Mouse (Mus musculus) stomach, postnatal 0 days (tissue): ENCODE data around the gene Tubd1. TPM values are rescaled to one million over a fixed set of nuclear protein-coding genes. Genes with fewer than 3 reads are reported as not detected.

ENCODE experiments used
- ATAC-seq: fragments of 200-750 bp; cut with Nextera tagmentation; 2 replicates; pipeline ENCODE4 v1.8.0; 2017; ENCODE audit not compliant: low FRiP score, low TSS enrichment
- DNase-seq: peaks from one replicate; pipeline ENCODE4 v3.0.0-alpha.2; 2016; ENCODE audit warnings: low spot score
- H3K27ac ChIP-seq: fragments of 300-500 bp; sonication (generic); replicated peaks from 2 replicates; pipeline ENCODE4 v1.5.1; 2014; ENCODE audit warnings: mild to moderate bottlenecking, control low read depth
- H3K27me3 ChIP-seq: fragments of 300-500 bp; sonication (generic); 2 replicates; pipeline ENCODE4 v1.6.1; 2014; ENCODE audit warnings: low read length; ENCODE audit not compliant: control insufficient read depth, insufficient read depth
- H3K36me3 ChIP-seq: fragments of 300-500 bp; sonication (generic); 2 replicates; pipeline ENCODE4 v1.6.1; 2014; ENCODE audit warnings: low read length, mixed read lengths; ENCODE audit not compliant: control insufficient read depth, insufficient read depth
- H3K4me1 ChIP-seq: fragments of 300-500 bp; sonication (generic); replicated peaks from 2 replicates; pipeline ENCODE4 v1.6.1; 2014; ENCODE audit warnings: antibody characterized with exemption; ENCODE audit not compliant: control insufficient read depth, insufficient read depth
- H3K4me2 ChIP-seq: fragments of 300-500 bp; sonication (generic); replicated peaks from 2 replicates; pipeline ENCODE4 v1.6.1; 2014; ENCODE audit warnings: low read depth, mild to moderate bottlenecking, control low read depth, moderate library complexity
- H3K4me3 ChIP-seq: fragments of 300-500 bp; sonication (generic); 2 replicates; pipeline ENCODE4 v1.5.1; 2014; ENCODE audit warnings: low read depth, low read length, control low read depth
- H3K9ac ChIP-seq: fragments of 300-500 bp; sonication (generic); 2 replicates; pipeline ENCODE4 v1.6.1; 2014; ENCODE audit warnings: mild to moderate bottlenecking, low read length, control low read depth, mixed read lengths
- H3K9me3 ChIP-seq: fragments of 300-500 bp; sonication (generic); 2 replicates; pipeline ENCODE4 v1.6.1; 2016; ENCODE audit warnings: low read length; ENCODE audit not compliant: control insufficient read depth
- CTCF ChIP-seq: IDR thresholded peaks from 2 replicates; pipeline ENCODE4 v1.5.1; 2016; ENCODE audit warnings: antibody characterized with exemption, low read depth, mild to moderate bottlenecking, moderate library complexity
- EP300 ChIP-seq: optimal IDR thresholded peaks from 2 replicates; pipeline ENCODE3; 2016; ENCODE audit warnings: antibody characterized with exemption
- WGBS: fragments of 180-500 bp; shearing (Covaris S2); extraction: QIAGEN DNeasy Blood & Tissue Kit; methylation state at CpG from one replicate; pipeline ENCODE4 v1.1.7; 2014; 5-methylcytosine and 5-hydroxymethylcytosine counted together
- polyA plus RNA-seq: library from polyadenylated mRNA; unstranded; fragments of >200 nt; fragmentation: Nextera tagmentation; extraction: Ambion mirVana; gene quantifications from 2 replicates; pipeline ENCODE4 v1.2.1, GENCODE M21; 2015

Gene Tubd1
- polyA plus RNA-seq, 1 experiment from 2014 or later, result 7.8 TPM

- DNase-seq, result peak; percentile 39
- no peaks in the 10 kb centered on the region; the same call in 1 of the 2 replicates for H3K4me1 ChIP-seq
- H3K4me2 ChIP-seq, result no peak overlapping the region
- no peak for TF ChIP-seq CTCF
- no peak for TF ChIP-seq EP300
- ATAC-seq, result no peak; the same call in 1 of the 2 replicates
- 30% methylated on average over 9 of the region's 9 CpGs for WGBS
- H3K27ac ChIP-seq, result peak overlapping the region; percentile 45
- H3K4me3 ChIP-seq, result no peak overlapping the region
- no peaks in the 10 kb centered on the region for H3K27me3 ChIP-seq
- no peak overlapping the region for H3K9ac ChIP-seq
- no peaks in the 10 kb centered on the region for H3K36me3 ChIP-seq
- H3K9me3 ChIP-seq, result no peaks in the 10 kb centered on the region
These were observed 25.5 kb downstream of the Tubd1 start for GRCm38 (mm10) chr11:86570261-86570746.

- H3K36me3 ChIP-seq, result no peaks in the 10 kb centered on the region
- H3K4me3 ChIP-seq, result no peak overlapping the region
- H3K9ac ChIP-seq, result no peak overlapping the region; the same call in 1 of the 2 replicates
- DNase-seq (no peak), ATAC-seq (peak; percentile 20; the same call in 1 of the 2 replicates)
- H3K4me1 ChIP-seq, result no peaks in the 10 kb centered on the region; the same call in 1 of the 2 replicates
- no peak for TF ChIP-seq CTCF
- TF ChIP-seq EP300, result no peak
- no peak overlapping the region; the same call in 1 of the 2 replicates for H3K4me2 ChIP-seq
- H3K9me3 ChIP-seq, result no peaks in the 10 kb centered on the region
- 36% methylated on average over 15 of the region's 15 CpGs for WGBS
- H3K27ac ChIP-seq, result peak overlapping the region; percentile 75
- no peaks in the 10 kb centered on the region for H3K27me3 ChIP-seq
These were observed 26.5 kb downstream of the Tubd1 start for GRCm38 (mm10) chr11:86571047-86571855.

GRCm38 (mm10) chr11:86571871-86572270 is 27.1 kb downstream of the Tubd1 start:
- Histone ChIP-seq H3K4me3 (no peak overlapping the region), H3K27ac (peak overlapping the region; percentile 75; the same call in 1 of the 2 replicates), H3K4me2 (no peak overlapping the region; the same call in 1 of the 2 replicates), H3K4me1 (peaks cover 2% of the 10 kb centered on the region; the same call in 1 of the 2 replicates), H3K9me3 (no peaks in the 10 kb centered on the region), H3K27me3 (no peaks in the 10 kb centered on the region), H3K9ac (no peak overlapping the region), H3K36me3 (no peaks in the 10 kb centered on the region)
- 56% methylated on average over 4 of the region's 4 CpGs for WGBS
- DNase-seq (no peak), ATAC-seq (no peak)
- TF ChIP-seq CTCF (no peak), EP300 (no peak)

- Histone ChIP-seq H3K4me3 (no peak overlapping the region), H3K4me2 (no peak overlapping the region), H3K4me1 (peaks cover 8% of the 10 kb centered on the region), H3K9ac (no peak overlapping the region), H3K36me3 (no peaks in the 10 kb centered on the region), H3K27ac (no peak overlapping the region; the same call in 1 of the 2 replicates), H3K9me3 (no peaks in the 10 kb centered on the region), H3K27me3 (no peaks in the 10 kb centered on the region)
- 61% methylated on average over 2 of the region's 2 CpGs for WGBS
- ATAC-seq (no peak), DNase-seq (no peak)
- TF ChIP-seq CTCF (peak; percentile 41), EP300 (no peak)
These were observed 27.8 kb downstream of the Tubd1 start for GRCm38 (mm10) chr11:86572623-86573022.

GRCm38 (mm10) chr11:86573646-86574231 is 28.9 kb downstream of the Tubd1 start:
- H3K27me3 ChIP-seq, result no peaks in the 10 kb centered on the region
- H3K4me1 ChIP-seq, result peaks cover 11% of the 10 kb centered on the region
- no peak overlapping the region for H3K4me2 ChIP-seq
- no peak for TF ChIP-seq EP300
- TF ChIP-seq CTCF, result no peak
- no peak overlapping the region for H3K9ac ChIP-seq
- H3K9me3 ChIP-seq, result no peaks in the 10 kb centered on the region
- 87% methylated on average over 6 of the region's 6 CpGs for WGBS
- no peak overlapping the region for H3K4me3 ChIP-seq
- DNase-seq (no peak), ATAC-seq (no peak)
- no peaks in the 10 kb centered on the region for H3K36me3 ChIP-seq
- peak overlapping the region; percentile 94; the same call in 1 of the 2 replicates for H3K27ac ChIP-seq

- Histone ChIP-seq H3K9me3 (no peaks in the 10 kb centered on the region), H3K4me3 (no peak overlapping the region), H3K27me3 (no peaks in the 10 kb centered on the region), H3K4me1 (peaks cover 15% of the 10 kb centered on the region), H3K27ac (peak overlapping the region; percentile 94), H3K9ac (no peak overlapping the region), H3K36me3 (no peaks in the 10 kb centered on the region), H3K4me2 (no peak overlapping the region)
- DNase-seq (no peak), ATAC-seq (no peak)
- no peak for TF ChIP-seq EP300
- TF ChIP-seq CTCF, result no peak
- WGBS, result 17% methylated on average over 2 of the region's 2 CpGs
These were observed 29.6 kb downstream of the Tubd1 start for GRCm38 (mm10) chr11:86574408-86574807.
